Mouse (Mus musculus): ENCODE data around the gene Rubcnl. TPM values are rescaled to one million over a fixed set of nuclear protein-coding genes. Genes with fewer than 3 reads are reported as not detected.
A peak's percentile ranks its signal among the peaks of the same experiment; 100 is the strongest.

The Rubcnl gene
- 0.13 and 0.21 TPM in 2 replicates for polyA plus RNA-seq (2015; fragmentation: Nextera tagmentation; extraction: Ambion mirVana)

- H3K9me3 ChIP-seq (ENCODE audit: control insufficient read depth, low read length), result no peaks in the 10 kb centered on the region
- under 1% methylated on average over 49 of the region's 49 CpGs for WGBS
- H3K27ac ChIP-seq (ENCODE audit: low read length), result no peak within 1 kb of the TSS
- H3K27me3 ChIP-seq (replicated peaks; ENCODE audit: control insufficient read depth, insufficient read depth, low read length), result no peaks in the 10 kb centered on the region
- peak within 1 kb of the TSS; percentile 56 for H3K9ac ChIP-seq (replicated peaks; ENCODE audit: low read depth, low read length)
- H3K4me2 ChIP-seq (ENCODE audit: low read length), result peak within 1 kb of the TSS; percentile 89
- ATAC-seq, result peak; percentile 58
- H3K36me3 ChIP-seq (ENCODE audit: control insufficient read depth, insufficient read depth), result no peaks in the 10 kb centered on the region
- peaks cover 6% of the 10 kb centered on the region for H3K4me1 ChIP-seq (replicated peaks; ENCODE audit: control insufficient read depth, insufficient read depth, low read length)
- peak within 1 kb of the TSS; percentile 49 for H3K4me3 ChIP-seq (replicated peaks; ENCODE audit: low read length)
Observed at GRCm38 (mm10) chr14:75015856-75016714, at the start of gene Rubcnl. Gene Rubcnl, plus strand, starts transcription at chr14:75016027.

GRCm38 (mm10) chr14:74972216-74972615 is 43.6 kb upstream of the Rubcnl start:
- no peak for ATAC-seq
- Histone ChIP-seq H3K27me3 (replicated peaks; ENCODE audit: control insufficient read depth, insufficient read depth, low read length) (no peaks in the 10 kb centered on the region), H3K9me3 (ENCODE audit: control insufficient read depth, low read length) (no peaks in the 10 kb centered on the region), H3K4me3 (replicated peaks; ENCODE audit: low read length) (no peak overlapping the region), H3K27ac (ENCODE audit: low read length) (no peak overlapping the region), H3K36me3 (ENCODE audit: control insufficient read depth, insufficient read depth) (no peaks in the 10 kb centered on the region), H3K4me1 (replicated peaks; ENCODE audit: control insufficient read depth, insufficient read depth, low read length) (no peaks in the 10 kb centered on the region), H3K9ac (replicated peaks; ENCODE audit: low read depth, low read length) (no peak overlapping the region), H3K4me2 (ENCODE audit: low read length) (no peak overlapping the region)
- WGBS, result 77% methylated on average over 3 of the region's 3 CpGs

- no peak overlapping the region for H3K27ac ChIP-seq (ENCODE audit: low read length)
- no peaks in the 10 kb centered on the region for H3K4me1 ChIP-seq (replicated peaks; ENCODE audit: control insufficient read depth, insufficient read depth, low read length)
- no peaks in the 10 kb centered on the region for H3K36me3 ChIP-seq (ENCODE audit: control insufficient read depth, insufficient read depth)
- ATAC-seq, result no peak
- H3K4me3 ChIP-seq (replicated peaks; ENCODE audit: low read length), result no peak overlapping the region
- H3K27me3 ChIP-seq (replicated peaks; ENCODE audit: control insufficient read depth, insufficient read depth, low read length), result no peaks in the 10 kb centered on the region
- 90% methylated on average over 5 of the region's 5 CpGs for WGBS
- H3K9ac ChIP-seq (replicated peaks; ENCODE audit: low read depth, low read length), result no peak overlapping the region
- H3K4me2 ChIP-seq (ENCODE audit: low read length), result no peak overlapping the region
- no peaks in the 10 kb centered on the region for H3K9me3 ChIP-seq (ENCODE audit: control insufficient read depth, low read length)
Observed at GRCm38 (mm10) chr14:74972687-74973086, 43.1 kb upstream of the Rubcnl start.

- Histone ChIP-seq H3K36me3 (ENCODE audit: control insufficient read depth, insufficient read depth) (no peaks in the 10 kb centered on the region), H3K9me3 (ENCODE audit: control insufficient read depth, low read length) (no peaks in the 10 kb centered on the region), H3K27me3 (replicated peaks; ENCODE audit: control insufficient read depth, insufficient read depth, low read length) (no peaks in the 10 kb centered on the region), H3K27ac (ENCODE audit: low read length) (no peak overlapping the region), H3K4me1 (replicated peaks; ENCODE audit: control insufficient read depth, insufficient read depth, low read length) (no peaks in the 10 kb centered on the region), H3K4me3 (replicated peaks; ENCODE audit: low read length) (no peak overlapping the region), H3K9ac (replicated peaks; ENCODE audit: low read depth, low read length) (no peak overlapping the region), H3K4me2 (ENCODE audit: low read length) (no peak overlapping the region)
- ATAC-seq, result no peak
- 77% methylated on average over 10 of the region's 10 CpGs for WGBS
Observed at GRCm38 (mm10) chr14:74974136-74974651, 41.6 kb upstream of the Rubcnl start.

- H3K9ac ChIP-seq (replicated peaks; ENCODE audit: low read depth, low read length), result no peak overlapping the region
- H3K27ac ChIP-seq (ENCODE audit: low read length), result no peak overlapping the region
- H3K27me3 ChIP-seq (replicated peaks; ENCODE audit: control insufficient read depth, insufficient read depth, low read length), result no peaks in the 10 kb centered on the region
- H3K9me3 ChIP-seq (ENCODE audit: control insufficient read depth, low read length), result no peaks in the 10 kb centered on the region
- no peaks in the 10 kb centered on the region for H3K36me3 ChIP-seq (ENCODE audit: control insufficient read depth, insufficient read depth)
- 65% methylated on average over 6 of the region's 6 CpGs for WGBS
- no peak overlapping the region for H3K4me3 ChIP-seq (replicated peaks; ENCODE audit: low read length)
- no peak overlapping the region for H3K4me2 ChIP-seq (ENCODE audit: low read length)
- no peak for ATAC-seq
- no peaks in the 10 kb centered on the region for H3K4me1 ChIP-seq (replicated peaks; ENCODE audit: control insufficient read depth, insufficient read depth, low read length)
Observed at GRCm38 (mm10) chr14:74976972-74977371, 38.9 kb upstream of the Rubcnl start.

GRCm38 (mm10) chr14:74981016-74981415 is 34.8 kb upstream of the Rubcnl start:
- Histone ChIP-seq H3K9me3 (ENCODE audit: control insufficient read depth, low read length) (no peaks in the 10 kb centered on the region), H3K27me3 (replicated peaks; ENCODE audit: control insufficient read depth, insufficient read depth, low read length) (no peaks in the 10 kb centered on the region), H3K27ac (ENCODE audit: low read length) (no peak overlapping the region), H3K9ac (replicated peaks; ENCODE audit: low read depth, low read length) (no peak overlapping the region), H3K4me2 (ENCODE audit: low read length) (no peak overlapping the region), H3K4me1 (replicated peaks; ENCODE audit: control insufficient read depth, insufficient read depth, low read length) (no peaks in the 10 kb centered on the region), H3K4me3 (replicated peaks; ENCODE audit: low read length) (no peak overlapping the region), H3K36me3 (ENCODE audit: control insufficient read depth, insufficient read depth) (no peaks in the 10 kb centered on the region)
- 77% methylated on average over 3 of the region's 3 CpGs for WGBS
- ATAC-seq, result no peak

- Histone ChIP-seq H3K9ac (replicated peaks; ENCODE audit: low read depth, low read length) (no peak overlapping the region), H3K36me3 (ENCODE audit: control insufficient read depth, insufficient read depth) (no peaks in the 10 kb centered on the region), H3K4me1 (replicated peaks; ENCODE audit: control insufficient read depth, insufficient read depth, low read length) (no peaks in the 10 kb centered on the region), H3K4me3 (replicated peaks; ENCODE audit: low read length) (no peak overlapping the region), H3K4me2 (ENCODE audit: low read length) (no peak overlapping the region), H3K9me3 (ENCODE audit: control insufficient read depth, low read length) (no peaks in the 10 kb centered on the region), H3K27ac (ENCODE audit: low read length) (no peak overlapping the region), H3K27me3 (replicated peaks; ENCODE audit: control insufficient read depth, insufficient read depth, low read length) (no peaks in the 10 kb centered on the region)
- ATAC-seq, result no peak
- 86% methylated on average over 5 of the region's 5 CpGs for WGBS
Observed at GRCm38 (mm10) chr14:74983079-74983478, 32.7 kb upstream of the Rubcnl start.

- Histone ChIP-seq H3K4me1 (replicated peaks; ENCODE audit: control insufficient read depth, insufficient read depth, low read length) (no peaks in the 10 kb centered on the region), H3K4me3 (replicated peaks; ENCODE audit: low read length) (no peak overlapping the region), H3K36me3 (ENCODE audit: control insufficient read depth, insufficient read depth) (no peaks in the 10 kb centered on the region), H3K9me3 (ENCODE audit: control insufficient read depth, low read length) (no peaks in the 10 kb centered on the region), H3K27me3 (replicated peaks; ENCODE audit: control insufficient read depth, insufficient read depth, low read length) (no peaks in the 10 kb centered on the region), H3K9ac (replicated peaks; ENCODE audit: low read depth, low read length) (no peak overlapping the region), H3K4me2 (ENCODE audit: low read length) (no peak overlapping the region), H3K27ac (ENCODE audit: low read length) (no peak overlapping the region)
- no peak for ATAC-seq
- 80% methylated on average over 7 of the region's 7 CpGs for WGBS
Observed at GRCm38 (mm10) chr14:74984817-74985391, 30.9 kb upstream of the Rubcnl start.

GRCm38 (mm10) chr14:74985658-74986057 is 30.2 kb upstream of the Rubcnl start:
- Histone ChIP-seq H3K36me3 (ENCODE audit: control insufficient read depth, insufficient read depth) (no peaks in the 10 kb centered on the region), H3K9ac (replicated peaks; ENCODE audit: low read depth, low read length) (no peak overlapping the region), H3K27me3 (replicated peaks; ENCODE audit: control insufficient read depth, insufficient read depth, low read length) (no peaks in the 10 kb centered on the region), H3K4me3 (replicated peaks; ENCODE audit: low read length) (no peak overlapping the region), H3K27ac (ENCODE audit: low read length) (no peak overlapping the region), H3K4me1 (replicated peaks; ENCODE audit: control insufficient read depth, insufficient read depth, low read length) (no peaks in the 10 kb centered on the region), H3K9me3 (ENCODE audit: control insufficient read depth, low read length) (no peaks in the 10 kb centered on the region), H3K4me2 (ENCODE audit: low read length) (no peak overlapping the region)
- 62% methylated on average over 4 of the region's 4 CpGs for WGBS
- no peak for ATAC-seq
